Mouse (Mus musculus): Measurements from ENCODE around the gene Dach1. TPM values are rescaled to one million over a fixed set of nuclear protein-coding genes. Genes with fewer than 3 reads are reported as not detected.

Gene Dach1
- polyA plus RNA-seq, 1 experiment from 2014 or later: 13.3 TPM

- 46% methylated on average over 3 of the region's 3 CpGs for WGBS
- ATAC-seq (ENCODE audit: insufficient read depth): no peak
These were observed 132.4 kb downstream of the Dach1 start for GRCm38 (mm10) chr14:98037175-98037574.

GRCm38 (mm10) chr14:98035261-98035660, 134.3 kb downstream of the Dach1 start:
- H3K4me3 ChIP-seq (ENCODE audit: low read depth, low read length): no peak overlapping the region
- H3K4me1 ChIP-seq (ENCODE audit: insufficient read depth): no peaks in the 10 kb centered on the region
- no peak overlapping the region for H3K9ac ChIP-seq
- no peaks in the 10 kb centered on the region for H3K9me3 ChIP-seq (ENCODE audit: low read depth, low read length)
- no peak for DNase-seq
- H3K27me3 ChIP-seq (ENCODE audit: insufficient read depth, low read length): no peaks in the 10 kb centered on the region
- TF ChIP-seq CTCF (IDR thresholded peaks at IDR 0.05; ENCODE audit: low read depth): no peak
- no peak for ATAC-seq (ENCODE audit: insufficient read depth)
- no peak overlapping the region for H3K4me2 ChIP-seq
- no peak overlapping the region for H3K27ac ChIP-seq (ENCODE audit: low read depth)
- no peaks in the 10 kb centered on the region for H3K36me3 ChIP-seq (ENCODE audit: insufficient read depth)
- WGBS: 0% methylated on average over 1 of the region's 1 CpGs

More at GRCm38 (mm10) chr14:98037175-98037574, 132.4 kb downstream of the Dach1 start:
- H3K36me3 ChIP-seq (ENCODE audit: insufficient read depth): no peaks in the 10 kb centered on the region
- H3K9ac ChIP-seq: no peak overlapping the region
- H3K27ac ChIP-seq (ENCODE audit: low read depth): no peak overlapping the region
- H3K4me1 ChIP-seq (ENCODE audit: insufficient read depth): no peaks in the 10 kb centered on the region
- TF ChIP-seq CTCF (IDR thresholded peaks at IDR 0.05; ENCODE audit: low read depth): no peak
- no peaks in the 10 kb centered on the region for H3K9me3 ChIP-seq (ENCODE audit: low read depth, low read length)
- no peak overlapping the region for H3K4me3 ChIP-seq (ENCODE audit: low read depth, low read length)
- DNase-seq: no peak
- no peak overlapping the region for H3K4me2 ChIP-seq
- no peaks in the 10 kb centered on the region for H3K27me3 ChIP-seq (ENCODE audit: insufficient read depth, low read length)

GRCm38 (mm10) chr14:98023540-98023939, 146.0 kb downstream of the Dach1 start:
- WGBS: 46% methylated on average over 4 of the region's 4 CpGs
- no peak for ATAC-seq (ENCODE audit: insufficient read depth)

GRCm38 (mm10) chr14:98014053-98014452, 155.5 kb downstream of the Dach1 start:
- no peak overlapping the region for H3K9ac ChIP-seq
- no peaks in the 10 kb centered on the region for H3K4me1 ChIP-seq (ENCODE audit: insufficient read depth)
- no peak overlapping the region for H3K4me2 ChIP-seq
- no peaks in the 10 kb centered on the region for H3K9me3 ChIP-seq (ENCODE audit: low read depth, low read length)
- ATAC-seq (ENCODE audit: insufficient read depth) (peak; percentile 75), DNase-seq (peak; percentile 60)
- WGBS: 47% methylated on average over 1 of the region's 1 CpGs
- TF ChIP-seq CTCF (IDR thresholded peaks at IDR 0.05; ENCODE audit: low read depth): no peak
- H3K36me3 ChIP-seq (ENCODE audit: insufficient read depth): 0 out of 2 replicates have a peak, but pooled peaks cover 2% of the 10 kb centered on the region
- H3K27me3 ChIP-seq (ENCODE audit: insufficient read depth, low read length): no peaks in the 10 kb centered on the region
- H3K4me3 ChIP-seq (ENCODE audit: low read depth, low read length): no peak overlapping the region
- no peak overlapping the region for H3K27ac ChIP-seq (ENCODE audit: low read depth)

More at GRCm38 (mm10) chr14:98023540-98023939, 146.0 kb downstream of the Dach1 start:
- no peak overlapping the region for H3K9ac ChIP-seq
- no peak overlapping the region for H3K4me2 ChIP-seq
- no peak for DNase-seq
- no peaks in the 10 kb centered on the region for H3K4me1 ChIP-seq (ENCODE audit: insufficient read depth)
- no peaks in the 10 kb centered on the region for H3K36me3 ChIP-seq (ENCODE audit: insufficient read depth)
- TF ChIP-seq CTCF (IDR thresholded peaks at IDR 0.05; ENCODE audit: low read depth): no peak
- no peak overlapping the region for H3K4me3 ChIP-seq (ENCODE audit: low read depth, low read length)
- no peaks in the 10 kb centered on the region for H3K9me3 ChIP-seq (ENCODE audit: low read depth, low read length)
- no peak overlapping the region for H3K27ac ChIP-seq (ENCODE audit: low read depth)
- no peaks in the 10 kb centered on the region for H3K27me3 ChIP-seq (ENCODE audit: insufficient read depth, low read length)

- Histone ChIP-seq H3K9ac (no peak overlapping the region), H3K27ac (ENCODE audit: low read depth) (no peak overlapping the region), H3K4me3 (ENCODE audit: low read depth, low read length) (no peak overlapping the region), H3K27me3 (ENCODE audit: insufficient read depth, low read length) (no peaks in the 10 kb centered on the region), H3K4me2 (no peak overlapping the region), H3K4me1 (ENCODE audit: insufficient read depth) (no peaks in the 10 kb centered on the region), H3K9me3 (ENCODE audit: low read depth, low read length) (no peaks in the 10 kb centered on the region), H3K36me3 (ENCODE audit: insufficient read depth) (no peaks in the 10 kb centered on the region)
- TF ChIP-seq CTCF (IDR thresholded peaks at IDR 0.05; ENCODE audit: low read depth): no peak
- DNase-seq (no peak), ATAC-seq (ENCODE audit: insufficient read depth) (no peak)
- 83% methylated on average over 6 of the region's 6 CpGs for WGBS
These were observed 161.1 kb downstream of the Dach1 start for GRCm38 (mm10) chr14:98008501-98008900.

- no peak for ATAC-seq (ENCODE audit: insufficient read depth)
- H3K36me3 ChIP-seq (ENCODE audit: insufficient read depth): no peaks in the 10 kb centered on the region
- no peak for TF ChIP-seq CTCF (IDR thresholded peaks at IDR 0.05; ENCODE audit: low read depth)
- no peak overlapping the region for H3K9ac ChIP-seq
- WGBS: 50% methylated on average over 1 of the region's 1 CpGs
- H3K4me2 ChIP-seq: no peak overlapping the region
- H3K9me3 ChIP-seq (ENCODE audit: low read depth, low read length): no peaks in the 10 kb centered on the region
- H3K4me1 ChIP-seq (ENCODE audit: insufficient read depth): no peaks in the 10 kb centered on the region
- DNase-seq: peak; percentile 53
- no peak overlapping the region for H3K4me3 ChIP-seq (ENCODE audit: low read depth, low read length)
- H3K27ac ChIP-seq (ENCODE audit: low read depth): no peak overlapping the region; the same call in 1 of the 2 replicates
- H3K27me3 ChIP-seq (ENCODE audit: insufficient read depth, low read length): no peaks in the 10 kb centered on the region
These were observed 167.4 kb downstream of the Dach1 start for GRCm38 (mm10) chr14:98002021-98002680.

- no peak for DNase-seq
- no peaks in the 10 kb centered on the region for H3K9me3 ChIP-seq (ENCODE audit: low read depth, low read length)
These were observed 171.0 kb downstream of the Dach1 start for GRCm38 (mm10) chr14:97998584-97998983.

More at GRCm38 (mm10) chr14:97998584-97998983, 171.0 kb downstream of the Dach1 start:
- Histone ChIP-seq H3K27ac (ENCODE audit: low read depth) (no peak overlapping the region), H3K27me3 (ENCODE audit: insufficient read depth, low read length) (no peaks in the 10 kb centered on the region), H3K36me3 (ENCODE audit: insufficient read depth) (no peaks in the 10 kb centered on the region), H3K4me3 (ENCODE audit: low read depth, low read length) (no peak overlapping the region), H3K4me2 (no peak overlapping the region), H3K9ac (no peak overlapping the region), H3K4me1 (ENCODE audit: insufficient read depth) (no peaks in the 10 kb centered on the region)
- no peak for ATAC-seq (ENCODE audit: insufficient read depth)
- no peak for TF ChIP-seq CTCF (IDR thresholded peaks at IDR 0.05; ENCODE audit: low read depth)

All from lung, embryonic 14.5 days (tissue).